Mouse (Mus musculus) forelimb bud, embryonic 11.5 days (tissue): ENCODE results near the gene Nphp1.

Experiments used
- DNase-seq: peaks from one replicate; pipeline ENCODE4 v3.0.0-alpha.2; 2012; ENCODE audit warnings: low read depth, low spot score

The Nphp1 gene

DNA sequence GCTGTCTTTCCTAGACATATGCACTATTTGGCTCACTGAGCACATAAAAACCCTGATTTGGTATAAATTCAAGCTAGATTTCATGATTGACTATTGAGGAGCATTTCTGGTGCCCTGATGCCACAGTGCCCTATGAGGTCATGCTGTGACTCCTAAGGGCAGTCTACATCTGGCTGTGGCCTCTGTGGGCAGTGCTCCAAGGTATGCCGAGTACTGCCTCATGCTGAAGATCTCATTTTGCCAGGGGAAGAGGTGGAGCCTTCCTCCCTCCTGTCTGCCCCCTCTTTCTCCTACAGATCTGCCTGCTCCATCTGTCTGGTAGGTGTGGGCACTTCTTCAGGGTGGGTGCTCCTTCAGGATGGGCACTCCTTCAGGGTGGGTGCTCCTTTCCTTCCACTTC lies 39.3 kb downstream of the Nphp1 start:
- DNase-seq: no peak

DNA sequence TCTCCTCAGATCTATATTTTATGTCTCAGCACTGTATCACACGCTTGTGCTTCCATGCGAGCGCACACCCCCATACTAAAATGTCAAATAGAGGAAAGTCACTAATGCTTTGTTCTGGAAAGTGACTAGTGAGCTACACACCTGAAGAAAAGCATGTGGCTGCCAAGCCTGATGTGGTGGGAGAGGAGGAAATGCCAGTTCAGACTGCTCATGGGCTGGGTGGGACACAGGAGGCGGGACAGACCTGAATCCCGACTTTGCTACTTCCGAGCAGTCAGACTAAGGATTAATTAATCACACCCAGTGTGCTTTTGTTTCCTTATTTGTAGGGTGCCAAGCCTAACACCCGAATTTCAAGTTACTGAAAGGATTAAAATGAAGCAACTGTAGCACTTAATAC lies 40.4 kb downstream of the Nphp1 start:
- DNase-seq: no peak

DNA sequence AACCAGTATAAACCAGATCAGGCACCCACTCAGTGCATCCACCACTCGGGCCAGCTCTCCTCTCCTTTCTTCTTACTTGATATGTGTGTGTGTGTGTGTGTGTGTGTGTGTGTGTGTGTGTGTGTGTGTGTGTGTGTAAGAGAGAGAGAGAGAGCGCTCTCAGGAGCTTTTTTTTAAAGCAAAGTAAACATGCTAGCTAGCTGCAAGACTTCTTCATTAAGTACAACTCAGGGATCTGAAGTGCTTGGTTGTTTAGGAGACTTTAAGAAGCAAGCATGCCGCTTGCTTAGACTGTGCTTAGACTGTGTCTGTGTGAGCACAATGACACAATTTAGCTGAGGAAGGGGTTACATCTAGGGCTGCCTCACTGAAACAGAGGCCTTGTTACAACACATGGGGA lies 46.1 kb downstream of the Nphp1 start:
- no peak for DNase-seq

DNA sequence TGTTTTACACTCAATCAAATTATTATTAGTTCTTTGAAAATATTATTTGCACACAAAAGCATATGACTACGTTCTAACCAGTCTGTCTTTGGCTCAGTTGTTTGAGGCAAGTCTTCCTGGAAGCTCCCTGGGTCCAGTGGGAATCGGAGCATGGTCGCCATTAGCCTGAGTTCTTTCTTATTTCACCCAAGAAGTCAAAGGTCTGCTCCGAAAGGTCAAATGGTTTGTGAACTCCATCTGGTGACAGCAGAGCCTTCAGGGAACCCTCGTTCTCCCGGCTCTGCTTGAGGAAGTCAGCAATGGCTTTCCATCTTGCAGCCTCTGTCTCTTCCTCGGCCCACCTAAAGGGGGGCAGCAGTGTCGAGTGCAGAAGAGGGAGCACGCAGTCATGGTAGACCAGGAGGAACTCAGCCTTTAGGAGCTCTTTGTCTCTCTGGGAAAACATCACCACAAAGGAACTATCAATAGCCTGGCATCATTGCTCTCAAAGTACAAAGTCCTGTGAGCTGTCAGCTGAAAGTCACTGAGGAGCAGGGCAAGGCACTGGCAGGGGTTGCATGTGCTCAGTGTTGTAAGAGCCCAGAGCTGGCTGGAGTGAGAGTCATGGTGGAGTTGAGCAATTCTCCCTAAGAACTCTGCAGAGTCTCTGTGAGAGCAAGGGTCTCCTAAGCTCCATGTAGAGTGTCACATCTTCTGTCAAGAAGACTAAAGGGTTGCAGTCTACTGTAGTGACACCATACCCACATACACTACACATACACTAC lies 47.8 kb downstream of the Nphp1 start:
- no peak for DNase-seq

DNA sequence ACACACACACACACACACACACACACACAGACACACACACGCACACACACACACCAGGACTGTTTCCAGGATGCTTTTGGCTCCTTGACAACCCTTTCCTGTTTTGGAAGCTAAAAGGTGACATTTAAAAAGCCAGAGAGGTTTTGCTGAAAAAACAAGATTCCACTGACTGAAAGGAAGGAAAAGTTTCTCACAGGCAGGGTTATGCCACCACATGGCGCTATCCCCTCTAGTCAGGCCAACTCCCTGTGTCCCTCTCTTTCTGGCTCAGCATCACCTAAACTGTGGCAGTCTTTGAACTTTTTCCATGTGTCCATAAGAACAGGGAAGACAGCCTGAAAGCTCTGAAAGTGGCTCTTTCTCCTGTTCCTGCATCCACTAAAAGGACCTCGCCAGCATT lies 50.8 kb downstream of the Nphp1 start:
- DNase-seq: no peak

DNA sequence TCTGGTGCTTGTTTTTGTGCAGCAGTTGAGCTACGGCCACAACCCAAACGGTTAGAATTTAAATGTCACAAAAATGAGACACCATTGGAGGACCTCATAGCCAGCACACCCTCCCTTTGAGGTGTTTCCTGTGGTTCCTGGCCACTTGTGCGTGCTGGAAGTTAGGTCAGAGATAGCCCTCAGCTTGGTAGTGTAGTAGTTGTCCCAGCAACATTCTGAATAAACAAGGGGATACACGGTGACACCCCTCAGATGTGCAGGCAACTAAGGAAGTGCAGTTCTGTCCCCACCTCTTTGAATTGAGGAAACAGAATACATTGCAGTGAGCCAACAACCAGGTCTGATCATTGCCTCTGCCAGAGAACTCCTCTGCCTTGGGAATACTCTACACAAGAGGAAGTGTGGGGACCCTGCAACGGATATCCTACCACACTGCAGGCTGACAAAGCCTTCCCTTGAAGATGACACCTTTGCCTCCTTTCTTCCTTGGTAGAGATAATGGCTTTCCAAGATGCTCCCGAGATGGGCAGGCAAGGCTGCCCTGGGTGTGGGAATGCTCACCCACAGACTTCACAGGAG lies 52.0 kb downstream of the Nphp1 start:
- no peak for DNase-seq

DNA sequence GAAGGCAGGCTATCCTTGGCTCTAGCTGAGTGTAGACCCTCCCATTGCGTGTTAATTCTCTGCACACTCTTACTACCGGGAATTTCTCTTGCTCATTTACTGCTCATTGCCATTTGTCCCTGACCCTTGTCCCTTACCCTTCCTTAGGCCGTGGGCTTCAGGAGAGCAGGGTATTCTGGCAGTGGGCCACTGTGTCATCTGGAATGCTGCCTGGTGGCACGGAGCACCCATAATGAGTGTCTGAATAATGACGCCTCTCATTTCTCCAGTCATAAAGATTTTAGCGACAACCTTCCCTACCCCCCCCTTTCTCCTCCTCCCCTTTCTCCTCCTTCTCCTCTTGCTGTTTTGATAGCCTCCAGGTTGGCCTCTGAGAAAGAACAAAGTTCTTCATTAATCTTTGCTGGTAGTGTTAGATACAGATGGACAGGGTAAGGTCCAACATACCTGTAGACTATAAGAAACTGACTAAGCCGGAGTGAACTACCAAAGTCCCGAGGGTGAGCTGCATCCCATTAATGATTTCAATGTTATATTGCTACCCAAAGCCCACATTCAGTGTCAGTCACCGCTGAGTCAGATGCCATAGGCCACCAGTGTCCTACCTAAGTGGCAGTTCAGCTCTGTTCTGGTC lies 53.1 kb downstream of the Nphp1 start:
- no peak for DNase-seq

DNA sequence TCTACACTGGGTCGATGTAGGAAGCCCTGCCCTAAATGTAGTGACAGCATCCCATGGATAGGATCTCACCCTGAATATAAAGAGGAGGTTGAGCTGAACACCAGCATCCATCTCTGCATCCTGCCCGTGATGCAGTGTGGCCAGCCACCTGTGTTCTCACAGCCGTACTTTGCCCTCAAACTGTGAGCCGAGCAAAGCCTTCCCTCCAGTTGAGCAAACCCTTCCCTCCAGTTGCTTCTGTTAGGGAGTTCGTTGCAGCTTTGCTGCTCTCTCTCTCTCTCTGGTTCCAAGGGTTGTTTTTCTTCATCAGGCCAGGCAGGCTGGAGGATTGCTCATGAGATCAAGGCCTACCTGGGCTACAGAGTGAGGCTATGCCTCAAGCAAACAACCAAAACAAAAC lies 53.8 kb downstream of the Nphp1 start:
- DNase-seq: no peak

DNA sequence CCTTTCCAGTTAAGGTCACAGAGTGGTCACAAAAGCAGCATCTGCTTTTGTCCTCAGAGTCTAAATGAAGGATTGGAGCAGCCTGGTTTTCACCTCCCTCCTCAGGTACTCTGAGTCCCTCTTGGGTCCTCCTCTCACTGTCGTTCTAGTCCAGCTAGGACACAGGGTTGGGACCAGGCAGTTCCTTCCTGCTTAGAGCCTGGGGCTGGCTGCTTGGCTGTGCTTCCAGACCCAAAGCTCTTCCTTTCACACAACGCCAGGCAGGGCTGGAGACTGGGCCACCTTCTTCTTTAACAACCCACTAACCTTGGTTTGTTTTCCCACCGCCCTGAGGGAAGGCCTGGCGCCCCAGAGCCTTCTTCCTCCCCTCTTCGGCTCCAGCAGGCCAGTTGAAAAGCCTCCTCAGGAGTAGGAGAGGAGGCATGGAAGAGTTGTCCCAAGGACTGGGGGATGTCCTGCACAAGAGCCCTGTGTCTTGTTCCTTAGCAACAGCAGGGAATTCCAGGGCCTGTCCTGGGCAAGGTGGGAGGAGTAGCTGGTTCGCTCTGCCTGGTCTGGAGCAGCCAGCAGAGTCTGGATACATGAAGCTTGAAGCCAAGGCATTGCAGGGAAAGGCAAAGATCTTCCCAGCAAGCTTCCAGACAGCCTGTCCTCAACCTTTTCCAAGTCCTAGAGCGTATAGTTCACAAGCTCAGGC lies 58.2 kb downstream of the Nphp1 start:
- no peak for DNase-seq

DNA sequence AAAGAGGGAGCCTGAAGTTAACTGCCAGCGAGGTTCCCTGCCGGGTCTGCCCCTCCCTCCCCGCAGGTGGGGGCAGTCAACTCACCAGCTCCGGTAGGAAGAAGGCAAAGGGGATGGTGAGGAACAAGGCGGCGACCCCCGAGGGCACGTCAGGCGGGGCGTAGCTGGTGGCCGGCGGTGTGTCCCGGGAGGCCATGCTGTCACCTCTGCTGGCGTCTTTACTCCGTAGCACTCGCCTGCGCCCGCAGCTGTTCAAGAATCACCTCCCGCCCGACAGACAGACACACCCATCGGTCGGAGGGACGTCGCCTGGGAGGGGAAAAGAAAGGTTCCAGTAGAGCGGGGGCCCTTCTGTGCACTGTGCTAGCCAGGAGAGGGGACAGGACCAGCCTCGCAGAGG lies 59.0 kb downstream of the Nphp1 start, which contains the start of gene Mall:
Gene Mall (minus strand): TSS at position 262 of the 400 bp plus-strand sequence.
- DNase-seq: no peak

DNA sequence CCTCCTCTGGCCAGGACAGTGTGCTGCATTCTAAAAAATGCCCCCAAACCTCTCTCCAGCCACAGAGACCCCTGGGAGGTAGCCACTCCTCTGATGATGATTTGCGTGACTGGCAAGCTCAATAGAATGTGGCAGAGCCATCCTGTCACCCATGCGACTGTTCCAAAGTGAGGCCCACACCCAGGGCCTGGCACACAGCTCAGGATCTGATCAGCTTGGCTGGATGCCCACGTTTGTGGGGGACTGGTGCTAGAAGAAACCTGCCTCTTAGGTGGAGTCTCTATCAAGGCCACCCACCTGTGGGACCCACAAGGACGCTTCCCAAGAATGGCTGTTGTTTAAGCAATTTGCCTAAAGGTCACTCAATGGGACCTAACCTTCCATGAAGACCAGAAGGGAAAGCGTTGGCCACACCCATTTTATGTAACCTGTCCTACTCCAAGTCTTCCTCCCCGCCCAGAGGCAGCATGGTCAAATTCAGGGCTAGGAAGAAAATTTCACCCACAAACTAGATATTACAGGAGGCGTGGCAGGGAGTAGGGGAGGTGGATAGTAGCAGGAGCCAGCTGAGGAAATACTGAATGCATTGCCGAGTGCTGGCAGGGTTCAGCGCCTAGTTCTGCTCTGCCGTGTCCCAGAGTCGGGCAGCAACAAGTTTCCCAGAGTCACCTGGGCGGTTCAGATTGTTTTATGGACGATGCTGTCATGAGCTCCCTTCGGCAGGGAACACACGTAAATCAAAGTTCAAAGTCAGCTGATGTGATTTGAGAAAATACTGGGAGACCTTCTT lies 59.8 kb downstream of the Nphp1 start:
- DNase-seq: no peak

DNA sequence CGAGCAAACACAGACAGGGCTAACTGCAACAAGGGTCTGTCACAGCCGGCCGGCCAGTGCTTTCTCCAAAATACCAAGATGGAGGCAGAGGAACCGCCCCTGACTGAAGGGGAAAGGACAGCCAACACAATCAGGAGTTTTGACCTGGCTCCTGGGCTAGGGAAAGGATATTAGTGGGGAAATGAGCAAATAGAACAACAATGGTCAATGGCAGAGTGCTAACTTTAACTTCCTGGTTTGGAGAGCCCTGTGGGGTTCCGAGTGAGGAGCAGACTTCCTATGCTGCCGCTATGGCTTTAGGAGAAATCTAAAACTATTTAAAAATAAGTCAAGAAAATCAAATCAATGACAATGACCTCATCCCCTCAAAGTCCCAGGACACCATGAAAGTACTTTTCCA lies 60.6 kb downstream of the Nphp1 start:
- DNase-seq: no peak

DNA sequence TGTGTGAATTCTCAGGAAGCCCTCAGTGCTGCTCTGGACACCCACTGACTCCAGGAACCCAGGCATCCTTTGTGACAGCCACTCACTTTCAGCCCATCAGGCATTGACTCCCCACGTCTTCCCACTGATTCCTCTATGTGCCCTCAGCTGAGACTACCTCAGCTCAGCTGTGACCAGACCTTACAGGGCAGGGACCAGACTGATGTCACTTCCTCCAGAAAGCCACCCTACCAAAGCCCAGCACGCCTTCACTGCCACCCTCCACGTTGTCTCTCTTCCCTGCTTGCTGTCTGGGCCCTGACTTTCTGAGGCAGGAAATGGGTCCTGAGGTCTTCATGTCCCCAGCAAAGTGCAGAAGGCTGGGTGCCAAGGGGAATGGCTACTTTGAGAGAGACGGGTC lies 65.5 kb downstream of the Nphp1 start:
- DNase-seq: no peak

DNA sequence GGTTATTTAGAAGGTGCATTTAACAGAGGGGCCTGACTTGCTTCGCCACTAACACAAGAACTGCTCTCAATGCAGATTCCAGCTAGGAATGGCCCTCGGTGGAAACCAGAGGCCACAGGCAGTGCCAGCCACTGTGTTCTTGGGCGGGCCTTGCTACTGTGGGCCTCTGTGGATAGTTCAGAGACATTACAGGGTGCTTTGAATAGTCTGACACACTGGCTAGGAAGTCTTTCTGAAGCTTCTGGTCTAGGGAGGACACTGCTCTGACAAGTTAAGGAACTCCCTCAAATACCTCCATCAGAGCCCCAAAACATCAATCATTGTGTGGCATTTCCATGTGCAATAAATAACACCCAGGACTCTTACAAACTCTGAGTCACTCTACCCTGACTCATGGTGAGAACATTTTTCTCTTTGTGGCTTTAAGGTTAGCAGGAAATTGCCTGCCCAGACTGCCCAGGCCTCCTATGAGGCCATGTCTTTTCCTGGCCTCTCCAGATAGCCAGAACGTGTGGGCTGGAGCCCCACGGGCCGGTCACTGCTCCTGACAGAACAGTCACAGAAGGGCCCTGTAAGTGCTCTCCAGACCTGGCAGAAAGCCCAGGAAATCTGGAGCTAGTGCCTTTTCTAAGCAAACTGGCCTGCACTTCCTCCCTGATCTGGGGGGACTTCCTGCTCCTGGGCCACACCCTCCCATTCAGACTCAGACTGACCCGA lies 66.4 kb downstream of the Nphp1 start:
- DNase-seq: peak; percentile 58

DNA sequence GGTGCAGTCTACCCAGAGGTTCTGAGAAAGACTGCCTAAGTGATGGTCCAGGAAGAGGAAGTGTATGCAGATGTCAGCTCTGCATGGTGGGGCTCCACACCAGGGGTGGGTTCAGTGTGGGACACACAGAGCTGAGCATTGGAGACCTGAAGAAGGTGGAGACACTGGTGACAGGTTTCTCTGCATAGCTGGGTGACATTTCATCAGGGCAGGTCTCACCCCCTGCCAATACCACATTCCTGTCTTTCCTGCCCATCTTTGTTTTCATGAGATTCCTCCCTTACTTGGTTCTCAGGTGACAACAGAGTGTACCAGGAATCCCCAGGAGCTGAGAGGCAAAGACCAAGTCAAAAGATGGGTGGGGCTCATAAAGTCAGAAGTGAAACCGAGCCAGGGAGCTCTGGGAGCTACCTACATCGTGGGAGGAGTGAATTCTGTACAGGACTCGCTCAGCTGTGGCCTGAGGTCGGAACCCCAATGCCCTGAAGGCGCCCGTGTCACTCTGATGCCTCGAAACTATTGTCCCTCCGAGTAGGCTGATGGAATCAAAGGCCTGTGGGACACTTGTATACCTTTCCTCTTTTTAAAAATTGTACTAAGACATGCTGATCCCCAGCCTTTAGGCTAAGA lies 69.7 kb downstream of the Nphp1 start:
- DNase-seq: no peak

DNA sequence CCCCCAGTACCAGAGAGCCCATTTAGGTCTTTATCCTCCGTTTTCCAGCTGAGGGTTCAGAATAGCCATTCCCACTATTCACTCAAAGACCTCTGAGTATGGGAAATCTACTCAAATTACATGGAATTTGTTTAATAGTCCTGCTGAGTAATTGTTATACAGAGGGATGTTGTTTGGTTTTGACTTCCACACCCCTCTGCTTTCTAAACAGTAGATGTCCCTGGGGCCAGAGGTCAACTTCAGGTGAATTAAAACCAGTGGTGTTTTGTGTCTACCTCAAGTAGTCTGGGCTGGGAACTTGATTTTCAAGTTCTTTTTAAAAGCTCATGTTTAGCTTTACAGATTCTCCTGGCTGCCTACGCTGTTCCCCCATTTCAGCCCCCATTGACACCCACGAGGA lies 74.0 kb downstream of the Nphp1 start:
- DNase-seq: no peak

DNA sequence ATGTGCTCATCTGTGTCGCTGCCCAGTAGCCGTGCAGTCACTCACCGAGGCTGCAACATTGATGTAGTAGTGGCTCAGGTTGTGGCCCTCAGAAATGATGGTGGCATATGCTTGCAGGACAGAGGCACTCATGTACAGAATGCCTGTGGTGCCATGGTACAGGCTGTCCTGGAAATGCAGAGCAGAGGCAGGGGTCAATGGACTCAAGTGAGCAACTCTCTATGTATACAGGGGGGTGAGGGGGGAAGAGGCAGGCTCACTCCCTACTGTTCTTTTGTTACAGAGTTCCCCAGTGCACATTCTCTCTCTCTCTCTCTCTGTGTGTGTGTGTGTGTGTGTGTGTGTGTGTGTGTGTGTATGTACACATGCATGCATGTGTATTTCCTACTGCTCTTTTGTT lies 79.9 kb downstream of the Nphp1 start:
- DNase-seq: no peak

DNA sequence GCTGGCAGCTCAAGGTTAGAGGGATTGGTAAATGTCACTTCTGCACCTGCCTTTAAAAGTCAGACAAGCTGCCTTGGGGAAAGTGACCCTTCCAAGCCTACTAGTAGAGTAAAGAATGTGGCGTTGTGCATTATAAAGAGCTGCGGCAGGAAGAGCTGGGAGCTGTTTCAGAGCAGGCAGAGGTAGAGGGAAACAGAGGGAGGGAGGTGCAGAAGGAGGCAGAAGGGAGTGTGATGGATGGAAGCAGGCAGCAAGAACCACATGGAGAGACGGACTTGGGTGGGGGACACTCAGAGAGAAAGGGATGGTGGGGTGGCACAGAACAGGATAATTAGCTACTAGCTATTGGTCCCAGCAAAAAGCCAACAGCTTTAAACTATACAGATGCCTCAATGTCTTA lies 80.6 kb downstream of the Nphp1 start:
- no peak for DNase-seq

DNA sequence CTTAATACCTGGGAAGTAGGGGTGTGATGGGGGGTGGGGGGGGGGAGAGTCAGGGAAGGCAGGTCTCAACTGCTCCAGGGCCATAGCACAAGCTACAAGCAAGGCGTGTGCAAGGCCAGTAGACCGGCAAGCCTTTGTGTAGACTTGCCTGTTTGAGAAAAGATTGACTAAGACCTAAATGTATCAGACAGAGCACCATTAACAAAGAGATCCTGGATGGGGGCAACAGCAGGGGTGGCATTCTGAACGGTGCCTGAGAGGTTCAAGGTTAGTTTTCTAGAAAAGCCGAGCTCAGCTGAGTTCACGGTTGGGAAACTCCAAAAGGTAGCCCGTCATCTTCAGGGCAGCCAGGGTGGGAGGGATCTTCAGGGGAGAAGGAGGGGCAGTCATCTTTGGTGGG lies 83.4 kb downstream of the Nphp1 start:
- no peak for DNase-seq
